Mouse (Mus musculus) stomach, embryonic 16.5 days (tissue): ENCODE data around the gene Eng. TPM values are rescaled to one million over a fixed set of nuclear protein-coding genes. Genes with fewer than 3 reads are reported as not detected.

Experiments used
- ATAC-seq: fragments of 200-750 bp; cut with Nextera tagmentation; 2 replicates; pipeline ENCODE4 v1.8.0; 2017; ENCODE audit warnings: moderate number of reproducible peaks, moderate TSS enrichment; ENCODE audit not compliant: insufficient read depth, low FRiP score
- H3K27ac ChIP-seq: fragments of 300-500 bp; sonication (generic); 2 replicates; pipeline ENCODE4 v1.5.1; 2014; ENCODE audit warnings: low read length
- H3K27me3 ChIP-seq: fragments of 300-500 bp; sonication (generic); 2 replicates; pipeline ENCODE4 v1.6.1; 2014; ENCODE audit warnings: low read length, control low read depth, mixed read lengths; ENCODE audit not compliant: control insufficient read depth, insufficient read depth
- H3K36me3 ChIP-seq: fragments of 300-500 bp; sonication (generic); 2 replicates; pipeline ENCODE4 v1.6.1; 2014; ENCODE audit warnings: low read length; ENCODE audit not compliant: control insufficient read depth, insufficient read depth
- H3K4me1 ChIP-seq: fragments of 300-500 bp; sonication (generic); 2 replicates; pipeline ENCODE4 v1.6.1; 2014; ENCODE audit warnings: low read length, control low read depth, mixed read lengths; ENCODE audit not compliant: control insufficient read depth, insufficient read depth
- H3K4me2 ChIP-seq: fragments of 300-500 bp; sonication (generic); 2 replicates; pipeline ENCODE4 v1.6.1; 2014; ENCODE audit warnings: low read depth, low read length, mixed read lengths
- H3K4me3 ChIP-seq: fragments of 300-500 bp; sonication (generic); replicated peaks from 2 replicates; pipeline ENCODE4 v1.5.1; 2014; ENCODE audit warnings: mild to moderate bottlenecking, low read length
- H3K9ac ChIP-seq: fragments of 300-500 bp; sonication (generic); 2 replicates; pipeline ENCODE4 v1.6.1; 2014; ENCODE audit warnings: low read length
- H3K9me3 ChIP-seq: fragments of 300-500 bp; sonication (generic); replicated peaks from 2 replicates; pipeline ENCODE4 v1.6.1; 2016; ENCODE audit warnings: low read length, control low read depth; ENCODE audit not compliant: control insufficient read depth
- WGBS: fragments of 180-500 bp; shearing (Covaris S2); extraction: QIAGEN DNeasy Blood & Tissue Kit; methylation state at CpG from one replicate; pipeline ENCODE4 v1.1.7; 2014; 5-methylcytosine and 5-hydroxymethylcytosine counted together
- polyA plus RNA-seq: library from polyadenylated mRNA; unstranded; fragments of >200 nt; fragmentation: Nextera tagmentation; extraction: Ambion mirVana; gene quantifications from 2 replicates; pipeline ENCODE4 v1.2.1, GENCODE M21; 2015

Eng gene
- polyA plus RNA-seq, 1 experiment from 2014 or later, result 64.5 TPM

DNA sequence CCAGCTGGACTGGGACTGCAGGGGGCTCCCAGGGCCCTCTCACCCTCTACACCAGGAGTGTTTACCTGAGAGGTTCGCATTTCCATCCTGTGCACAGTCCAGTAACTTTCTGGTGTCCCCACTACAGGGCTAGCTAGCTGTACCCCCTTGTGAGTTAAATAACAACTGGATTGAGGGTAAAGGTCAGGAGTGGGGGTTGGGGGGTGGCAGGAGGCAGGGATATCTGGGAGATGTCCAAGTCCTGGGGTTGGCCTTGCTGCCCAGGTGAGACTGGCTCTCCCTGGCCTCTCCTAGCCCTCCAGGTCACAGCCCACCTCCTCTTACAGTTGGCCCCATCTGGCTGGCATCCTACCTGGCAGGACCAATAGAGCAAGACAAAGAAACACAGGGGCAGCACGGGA is 57.6 kb downstream of the Eng start, which contains the start of gene Fpgs:
Gene Fpgs, minus strand, starts transcription at position 125 of the 401 bp plus-strand sequence.
- no peak within 1 kb of the TSS for H3K27ac ChIP-seq
- WGBS, result 65% methylated on average over 2 of the region's 2 CpGs

DNA sequence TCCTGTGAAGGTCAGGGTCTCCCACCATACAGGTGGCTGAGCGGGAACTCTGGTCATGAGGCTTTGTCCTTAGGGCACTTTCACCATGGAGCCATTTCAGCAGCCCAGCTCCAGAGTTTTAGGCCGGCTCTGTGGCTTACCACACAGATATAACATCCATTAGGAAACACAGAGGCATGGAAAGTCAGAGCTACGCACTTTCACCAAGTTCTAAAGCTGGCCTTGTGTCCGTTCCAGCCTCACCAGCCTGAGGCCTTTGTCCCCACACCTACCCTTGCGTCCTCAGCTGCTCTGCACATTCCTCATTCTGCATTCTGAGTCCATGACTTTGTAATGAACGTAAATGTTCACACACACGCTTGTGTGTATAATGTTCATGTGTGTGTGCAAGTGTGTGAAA is 58.6 kb downstream of the Eng start:
- H3K4me3 ChIP-seq, result no peak overlapping the region
- H3K4me2 ChIP-seq, result no peak overlapping the region
- H3K36me3 ChIP-seq, result peaks cover 21% of the 10 kb centered on the region
- 88% methylated on average over 7 of the region's 7 CpGs for WGBS
- H3K27ac ChIP-seq, result no peak overlapping the region
- H3K4me1 ChIP-seq, result no peaks in the 10 kb centered on the region
- no peaks in the 10 kb centered on the region for H3K9me3 ChIP-seq
- no peak overlapping the region for H3K9ac ChIP-seq
- no peaks in the 10 kb centered on the region for H3K27me3 ChIP-seq
- no peak for ATAC-seq

More for the DNA sequence above, 57.6 kb downstream of the Eng start, which contains the start of gene Fpgs:
- H3K4me3 ChIP-seq, result no peak within 1 kb of the TSS
- no peaks in the 10 kb centered on the region for H3K9me3 ChIP-seq
- no peak within 1 kb of the TSS for H3K9ac ChIP-seq
- no peaks in the 10 kb centered on the region for H3K27me3 ChIP-seq
- 0 out of 2 replicates have a peak, but pooled peaks have one; percentile 19 for ATAC-seq
- no peak within 1 kb of the TSS for H3K4me2 ChIP-seq
- no peaks in the 10 kb centered on the region for H3K4me1 ChIP-seq
- peaks cover 16% of the 10 kb centered on the region for H3K36me3 ChIP-seq

DNA sequence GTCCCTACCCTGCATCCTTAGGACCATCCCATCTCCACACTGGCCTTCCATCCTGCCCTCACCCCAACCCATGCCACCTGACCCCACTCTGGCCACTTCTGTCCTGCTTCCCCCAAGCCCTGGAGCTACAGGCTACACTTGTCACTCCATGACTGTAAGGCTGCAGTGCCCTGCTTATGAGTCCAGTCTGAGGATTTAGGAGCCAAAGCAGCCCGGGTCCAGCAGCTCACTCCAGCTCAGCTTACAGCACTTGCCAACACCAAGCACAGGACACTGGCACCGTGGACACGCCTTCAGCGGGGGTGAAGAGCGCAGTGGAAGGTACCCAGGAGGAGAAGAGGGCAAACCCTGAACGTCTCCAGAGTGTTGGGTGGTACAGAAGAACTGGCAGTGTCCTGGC is 60.6 kb downstream of the Eng start:
- peaks cover 21% of the 10 kb centered on the region for H3K36me3 ChIP-seq
- ATAC-seq, result no peak
- 92% methylated on average over 6 of the region's 6 CpGs for WGBS
- H3K27ac ChIP-seq, result no peak overlapping the region
- no peaks in the 10 kb centered on the region for H3K9me3 ChIP-seq
- H3K9ac ChIP-seq, result no peak overlapping the region
- H3K4me1 ChIP-seq, result peaks cover 9% of the 10 kb centered on the region
- no peak overlapping the region for H3K4me3 ChIP-seq
- H3K27me3 ChIP-seq, result no peaks in the 10 kb centered on the region
- H3K4me2 ChIP-seq, result no peak overlapping the region

DNA sequence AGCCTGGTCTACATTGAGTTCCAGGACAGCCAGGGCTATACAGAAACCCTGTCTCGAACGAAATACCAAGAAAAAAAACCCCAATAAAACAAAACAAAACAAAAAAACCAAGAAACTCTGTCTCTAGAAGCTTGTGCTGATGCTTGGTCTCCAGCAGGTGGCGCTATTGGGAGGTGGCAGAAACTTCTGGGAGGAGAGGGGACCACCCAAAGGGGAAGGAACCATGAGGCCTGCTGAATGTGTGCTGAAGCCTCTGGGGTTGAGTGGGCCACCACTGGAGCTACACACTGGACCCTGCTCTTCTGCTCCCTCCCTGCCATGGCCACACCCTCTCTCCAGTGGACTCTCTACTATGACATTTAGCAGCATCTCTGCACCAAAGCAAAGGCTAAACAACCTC is 62.2 kb downstream of the Eng start:
- ATAC-seq, result no peak
- WGBS, result 34% methylated on average over 3 of the region's 3 CpGs
- H3K4me2 ChIP-seq, result no peak overlapping the region

DNA sequence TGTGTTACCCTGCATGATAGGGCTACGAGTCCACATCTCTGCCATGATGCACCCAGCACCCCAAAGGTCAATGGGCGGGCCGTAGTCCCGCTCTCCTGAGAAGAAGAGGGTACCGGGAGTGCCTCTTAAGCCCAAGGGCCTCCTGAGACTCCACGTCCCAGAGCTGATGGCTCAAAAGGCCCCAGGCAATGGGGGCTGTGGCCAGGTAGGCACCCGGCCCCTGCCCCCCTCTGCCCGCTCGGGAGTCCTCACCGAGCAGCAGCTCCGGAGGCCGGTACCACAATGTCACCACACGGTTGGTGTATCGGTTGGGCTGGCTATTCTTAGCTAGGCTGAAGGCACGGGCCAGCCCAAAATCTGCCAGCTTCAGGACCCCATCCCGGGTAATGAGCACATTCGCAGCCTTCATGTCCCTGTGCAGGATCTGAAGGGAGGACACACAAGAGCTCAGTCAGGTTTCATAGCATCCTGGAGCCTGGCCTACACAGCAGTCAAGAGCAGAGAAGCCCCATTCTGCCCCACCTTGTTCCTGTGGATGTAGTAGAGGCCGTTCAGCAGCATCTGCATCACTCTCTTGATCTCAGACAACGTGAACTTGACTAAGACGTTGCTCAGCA is 63.2 kb downstream of the Eng start:
- Histone ChIP-seq H3K4me1 (peaks cover 20% of the 10 kb centered on the region), H3K36me3 (peaks cover 18% of the 10 kb centered on the region), H3K4me3 (no peak overlapping the region), H3K9ac (no peak overlapping the region), H3K9me3 (no peaks in the 10 kb centered on the region), H3K4me2 (no peak overlapping the region), H3K27ac (no peak overlapping the region), H3K27me3 (no peaks in the 10 kb centered on the region)
- 90% methylated on average over 20 of the region's 20 CpGs for WGBS
- ATAC-seq, result no peak

More for the DNA sequence above, 62.2 kb downstream of the Eng start:
- Histone ChIP-seq H3K27me3 (no peaks in the 10 kb centered on the region), H3K9ac (no peak overlapping the region), H3K4me3 (no peak overlapping the region), H3K4me1 (peaks cover 10% of the 10 kb centered on the region), H3K9me3 (no peaks in the 10 kb centered on the region), H3K36me3 (peaks cover 20% of the 10 kb centered on the region), H3K27ac (no peak overlapping the region)

DNA sequence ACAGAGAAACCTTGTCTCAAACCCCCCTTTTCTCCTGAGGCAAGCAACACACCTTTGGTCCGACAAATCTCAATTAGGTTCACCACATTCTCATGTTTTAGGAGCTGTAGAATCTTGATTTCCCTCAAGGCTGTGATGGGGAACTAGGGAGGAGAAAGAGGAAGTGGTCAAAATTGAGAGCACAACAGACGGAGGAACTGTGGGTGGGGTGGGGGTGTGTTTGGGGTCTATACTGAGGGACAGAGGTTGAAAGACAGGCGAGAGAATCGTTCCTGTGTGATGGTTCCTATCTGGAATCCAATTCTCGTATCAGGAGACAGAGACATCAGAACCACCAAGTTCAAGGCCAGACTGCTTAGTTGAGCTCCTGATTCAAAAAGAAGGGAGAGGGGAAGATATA is 64.0 kb downstream of the Eng start:
- H3K9me3 ChIP-seq, result no peaks in the 10 kb centered on the region
- H3K27me3 ChIP-seq, result no peaks in the 10 kb centered on the region
- no peak overlapping the region for H3K27ac ChIP-seq
- 83% methylated on average over 5 of the region's 5 CpGs for WGBS
- H3K4me2 ChIP-seq, result no peak overlapping the region
- H3K4me1 ChIP-seq, result peaks cover 21% of the 10 kb centered on the region
- H3K9ac ChIP-seq, result no peak overlapping the region
- peaks cover 18% of the 10 kb centered on the region for H3K36me3 ChIP-seq
- ATAC-seq, result no peak
- H3K4me3 ChIP-seq, result no peak overlapping the region

DNA sequence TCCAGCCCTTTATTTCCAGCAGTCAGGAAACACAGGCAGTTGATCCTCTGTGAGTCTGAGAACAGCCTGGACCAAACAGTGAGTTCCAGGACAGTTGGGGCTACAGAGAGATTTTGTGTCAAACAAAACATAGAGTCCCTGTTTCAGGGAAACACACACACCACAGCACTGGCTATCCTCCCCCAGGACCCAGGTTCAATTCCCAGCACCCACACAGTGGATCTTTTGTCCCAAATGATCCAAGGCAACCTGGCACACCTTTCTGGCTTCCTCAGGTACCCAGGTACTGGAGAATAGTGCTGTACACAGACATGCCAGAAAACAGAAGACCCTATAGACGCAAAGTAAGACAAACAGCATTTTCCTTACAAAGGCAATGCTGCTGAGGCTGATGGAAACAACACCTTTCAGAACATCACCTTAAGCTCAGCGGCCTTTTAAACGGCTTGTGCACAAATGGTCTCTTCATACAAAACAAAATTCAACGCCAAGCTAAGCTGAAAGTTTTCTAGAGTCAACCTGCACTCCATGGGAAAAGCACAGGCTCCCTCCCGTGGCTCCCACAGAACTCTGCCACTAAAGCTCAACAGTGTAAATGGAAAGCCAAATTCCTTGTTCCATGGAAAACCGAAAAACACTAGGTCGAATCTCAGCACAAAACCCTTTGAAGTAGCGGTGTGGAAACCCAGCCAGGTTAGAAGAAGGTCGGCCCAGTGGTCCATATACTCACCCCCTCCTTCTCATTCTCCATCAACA is 65.1 kb downstream of the Eng start:
- H3K4me3 ChIP-seq, result peak overlapping the region; percentile 94
- H3K4me1 ChIP-seq, result peaks cover 21% of the 10 kb centered on the region
- peak overlapping the region; percentile 97 for H3K27ac ChIP-seq
- peak overlapping the region; percentile 89 for H3K9ac ChIP-seq
- H3K36me3 ChIP-seq, result peaks cover 11% of the 10 kb centered on the region
- WGBS, result 23% methylated on average over 9 of the region's 9 CpGs
- no peak for ATAC-seq
- no peaks in the 10 kb centered on the region for H3K9me3 ChIP-seq
- H3K4me2 ChIP-seq, result peak overlapping the region; percentile 82
- no peaks in the 10 kb centered on the region for H3K27me3 ChIP-seq

DNA sequence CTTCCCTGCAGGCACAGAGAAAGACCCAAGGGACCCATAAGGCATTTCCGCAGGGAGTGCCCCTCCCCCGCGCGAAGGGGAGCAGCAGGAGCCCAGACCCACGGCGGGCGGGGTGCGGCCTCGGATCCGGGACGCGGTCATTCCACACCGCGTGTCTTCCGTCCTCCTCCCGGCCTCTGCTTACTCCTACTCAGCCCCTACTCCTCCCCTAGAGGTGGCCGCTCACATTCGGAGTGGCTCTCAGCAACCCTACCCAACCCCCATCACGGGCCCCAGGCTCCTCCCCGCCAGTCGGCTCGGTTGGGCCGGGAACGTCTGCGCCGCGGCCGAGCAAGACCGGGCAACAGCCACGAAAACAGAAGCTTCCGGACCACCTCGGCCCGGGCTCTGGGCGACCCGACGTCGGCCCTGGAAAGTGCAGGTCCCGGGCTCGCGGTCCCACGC is 65.7 kb downstream of the Eng start:
- ATAC-seq, result peak; percentile 49

DNA sequence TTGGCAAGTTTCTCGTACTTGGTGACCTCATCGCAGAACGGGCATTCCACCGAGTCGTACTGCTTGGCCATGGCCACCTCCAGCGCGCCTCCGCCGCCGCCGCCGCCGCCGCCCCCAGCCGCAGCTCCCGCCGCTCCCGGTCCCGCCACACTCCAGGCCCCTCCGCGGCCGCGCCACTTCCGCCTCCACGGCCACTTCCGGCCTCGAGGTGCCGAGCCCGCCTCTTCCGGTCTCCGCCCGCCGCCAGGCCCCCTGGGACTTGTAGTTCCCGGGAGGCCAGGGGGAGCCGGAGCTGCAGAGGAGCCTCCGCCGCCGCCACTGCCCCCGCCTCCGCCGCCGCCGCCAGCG is 66.2 kb downstream of the Eng start:
- H3K4me2 ChIP-seq, result peak overlapping the region; percentile 56
- H3K36me3 ChIP-seq, result peaks cover 5% of the 10 kb centered on the region; the same call in 1 of the 2 replicates
- no peaks in the 10 kb centered on the region for H3K9me3 ChIP-seq
- ATAC-seq, result peak; percentile 90
- peaks cover 21% of the 10 kb centered on the region for H3K4me1 ChIP-seq
- H3K27ac ChIP-seq, result peak overlapping the region; percentile 97
- H3K9ac ChIP-seq, result peak overlapping the region; percentile 89
- peak overlapping the region; percentile 94 for H3K4me3 ChIP-seq
- whole genome bisulfite sequencing, result under 1% methylated on average over 39 of the region's 44 CpGs
- H3K27me3 ChIP-seq, result no peaks in the 10 kb centered on the region

More for the DNA sequence above, 65.7 kb downstream of the Eng start:
- Histone ChIP-seq H3K4me2 (peak overlapping the region; percentile 82), H3K27ac (peak overlapping the region; percentile 97), H3K9me3 (no peaks in the 10 kb centered on the region), H3K27me3 (no peaks in the 10 kb centered on the region), H3K36me3 (peaks cover 6% of the 10 kb centered on the region), H3K4me1 (peaks cover 21% of the 10 kb centered on the region), H3K4me3 (peak overlapping the region; percentile 94), H3K9ac (peak overlapping the region; percentile 89)
- under 1% methylated on average over 41 of the region's 41 CpGs for WGBS
